ENCODE assay signal across 8 mouse cellular contexts in genomic region chr19:16028746-16029252, GRCm38 (mm10). TPM values are rescaled to one million over a fixed set of nuclear protein-coding genes. Genes with fewer than 3 reads are reported as not detected.
A peak's percentile ranks its signal among the peaks of the same experiment; 100 is the strongest.
DNase-seq lines count a peak whose midpoint lies in the region; ATAC-seq and TF ChIP-seq lines count a peak whose summit lies in the region.

No protein-coding gene starts in this region.

- no peak for ATAC-seq in kidney, postnatal 0 days (replicated peaks; ENCODE audit: low FRiP score, low read depth)

- H3K9ac ChIP-seq in kidney, postnatal 0 days (ENCODE audit: low read depth, low read length) = 0 out of 2 replicates have a peak overlapping the region, but pooled peaks have one; percentile 23

- no peaks in the 10 kb centered on the region for H3K27me3 ChIP-seq in kidney, postnatal 0 days (ENCODE audit: insufficient read depth, low read length)
- H3K27me3 ChIP-seq in hindbrain, embryonic 10.5 days (ENCODE audit: insufficient read depth, poor library complexity, severe bottlenecking) = no peaks in the 10 kb centered on the region

- TF ChIP-seq CTCF in kidney, postnatal 0 days (IDR thresholded peaks at IDR 0.05; ENCODE audit: low read depth) = no peak

- no peak for DNase-seq in kidney, postnatal 0 days (ENCODE audit: low spot score)
- DNase-seq in kidney, adult 9 months = no peak
- peak; percentile 11 for DNase-seq in brain, adult 2 months (ENCODE audit: low read depth, low spot score)
- no peak for DNase-seq in hindbrain, embryonic 10.5 days (ENCODE audit: low spot score)
- peak; percentile 4 for DNase-seq in lung, postnatal 10 days
- DNase-seq in ovary, postnatal 36 days (ENCODE audit: low spot score) = no peak
- DNase-seq in urinary bladder, postnatal 25 days (ENCODE audit: low spot score) = no peak
- no peak for DNase-seq in cerebellum, adult 9-10 months

- no peaks in the 10 kb centered on the region for H3K9me3 ChIP-seq in kidney, postnatal 0 days (replicated peaks; ENCODE audit: low read length)
- no peaks in the 10 kb centered on the region for H3K9me3 ChIP-seq in hindbrain, embryonic 10.5 days

- no peak overlapping the region for H3K27ac ChIP-seq in kidney, postnatal 0 days
- H3K27ac ChIP-seq in hindbrain, embryonic 10.5 days = no peak overlapping the region

- peak overlapping the region; percentile 59 for H3K4me2 ChIP-seq in kidney, postnatal 0 days (ENCODE audit: low read length)

- H3K4me1 ChIP-seq in kidney, postnatal 0 days (replicated peaks; ENCODE audit: insufficient read depth, low read length) = no peaks in the 10 kb centered on the region
- H3K4me1 ChIP-seq in hindbrain, embryonic 10.5 days (replicated peaks) = 0 out of 2 replicates have a peak, but pooled peaks cover 4% of the 10 kb centered on the region

- WGBS in kidney, postnatal 0 days = 28% methylated on average over 5 of the region's 5 CpGs
- WGBS in hindbrain, embryonic 10.5 days = 66% methylated on average over 5 of the region's 5 CpGs

- no peaks in the 10 kb centered on the region for H3K36me3 ChIP-seq in kidney, postnatal 0 days (ENCODE audit: insufficient read depth, low read length)
- H3K36me3 ChIP-seq in hindbrain, embryonic 10.5 days = no peaks in the 10 kb centered on the region

- peak overlapping the region; percentile 32 for H3K4me3 ChIP-seq in kidney, postnatal 0 days (replicated peaks; ENCODE audit: low read depth, low read length)
- H3K4me3 ChIP-seq in hindbrain, embryonic 10.5 days = peak overlapping the region; percentile 36

RNA-seq across cellular contexts. Expression of gene Cep78, which starts 44.0 kb away (rescaled TPM):
- 15.3 and 16.9 TPM in 2 replicates for polyA plus RNA-seq in kidney, postnatal 0 days (2015; fragmentation: Nextera tagmentation; extraction: Ambion mirVana)
- polyA plus RNA-seq in hindbrain, embryonic 10.5 days (2016; fragmentation: Nextera tagmentation; extraction: Ambion mirVana) = 48.9 and 57.9 TPM in 2 replicates

Comparison
In these comparisons a context has a peak if more than half of its experiments do, and no peak if none do; other contexts are left out.
1. DNase-seq: peak in brain, adult 2 months (single experiment) and lung, postnatal 10 days (single experiment); none in kidney, postnatal 0 days (single experiment), kidney, adult 9 months (single experiment), hindbrain, embryonic 10.5 days (single experiment), ovary, postnatal 36 days (single experiment), urinary bladder, postnatal 25 days (single experiment) and cerebellum, adult 9-10 months (single experiment).